Mouse (Mus musculus) forebrain, embryonic 11.5 days (tissue): ENCODE measurements around the gene 5830411N06Rik. TPM values are rescaled to one million over a fixed set of nuclear protein-coding genes. Genes with fewer than 3 reads are reported as not detected.
A peak's percentile ranks its signal among the peaks of the same experiment; 100 is the strongest.

Experiments
- ATAC-seq: fragments of 200-750 bp; cut with Nextera tagmentation; replicated peaks from 2 replicates; pipeline ENCODE4 v1.8.0; 2017; ENCODE audit warnings: moderate TSS enrichment; ENCODE audit not compliant: low FRiP score
- DNase-seq: peaks from one replicate; pipeline ENCODE4 v3.0.0-alpha.2; 2017; ENCODE audit warnings: low spot score
- H3K27ac ChIP-seq: fragments of 300-500 bp; sonication (generic); 2 replicates; pipeline ENCODE4 v1.5.1; 2014; ENCODE audit warnings: low read depth, low read length
- H3K27me3 ChIP-seq: fragments of 300-500 bp; sonication (generic); 2 replicates; pipeline ENCODE4 v1.6.1; 2014; ENCODE audit warnings: mild to moderate bottlenecking, low read length, mixed read lengths; ENCODE audit not compliant: control insufficient read depth, insufficient read depth
- H3K36me3 ChIP-seq: fragments of 300-500 bp; sonication (generic); 2 replicates; pipeline ENCODE4 v1.6.1; 2014; ENCODE audit warnings: mild to moderate bottlenecking, low read length, moderate library complexity, mixed read lengths; ENCODE audit not compliant: control insufficient read depth, insufficient read depth
- H3K4me1 ChIP-seq: fragments of 300-500 bp; sonication (generic); replicated peaks from 2 replicates; pipeline ENCODE4 v1.6.1; 2014; ENCODE audit warnings: low read length, mixed read lengths; ENCODE audit not compliant: control insufficient read depth, insufficient read depth
- H3K4me2 ChIP-seq: fragments of 300-500 bp; sonication (generic); 2 replicates; pipeline ENCODE4 v1.6.1; 2014; ENCODE audit warnings: low read depth, mild to moderate bottlenecking, low read length, moderate library complexity, mixed read lengths; ENCODE audit not compliant: severe bottlenecking
- H3K4me3 ChIP-seq: fragments of 300-500 bp; sonication (generic); 2 replicates; pipeline ENCODE4 v1.5.1; 2014; ENCODE audit warnings: low read depth, low read length
- H3K9ac ChIP-seq: fragments of 300-500 bp; sonication (generic); 2 replicates; pipeline ENCODE4 v1.6.1; 2014; ENCODE audit warnings: low read length
- H3K9me3 ChIP-seq: fragments of 300-500 bp; sonication (generic); 2 replicates; pipeline ENCODE4 v1.6.1; 2016; ENCODE audit warnings: low read length, mixed read lengths; ENCODE audit not compliant: control insufficient read depth
- WGBS: fragments of 180-500 bp; shearing (Covaris S2); extraction: QIAGEN DNeasy Blood & Tissue Kit; methylation state at CpG from one replicate; pipeline ENCODE4 v1.1.7; 2014; 5-methylcytosine and 5-hydroxymethylcytosine counted together
- polyA plus RNA-seq: library from polyadenylated mRNA; unstranded; fragments of >200 nt; fragmentation: Nextera tagmentation; extraction: Ambion mirVana; gene quantifications from 2 replicates; pipeline ENCODE4 v1.2.1, GENCODE M21; 2014

5830411N06Rik gene
- polyA plus RNA-seq, 1 experiment from 2014 or later, result not detected

GRCm38 (mm10) chr7:140220375-140220774 is 26.7 kb upstream of the 5830411N06Rik start:
- Histone ChIP-seq H3K9ac (no peak overlapping the region), H3K4me3 (no peak overlapping the region), H3K36me3 (no peaks in the 10 kb centered on the region), H3K9me3 (no peaks in the 10 kb centered on the region), H3K27me3 (no peaks in the 10 kb centered on the region), H3K4me1 (no peaks in the 10 kb centered on the region), H3K4me2 (no peak overlapping the region), H3K27ac (no peak overlapping the region)
- DNase-seq (no peak), ATAC-seq (no peak)
- 88% methylated on average over 4 of the region's 4 CpGs for WGBS

GRCm38 (mm10) chr7:140224209-140224608 is 22.9 kb upstream of the 5830411N06Rik start:
- no peaks in the 10 kb centered on the region for H3K9me3 ChIP-seq
- ATAC-seq (no peak), DNase-seq (no peak)
- H3K4me1 ChIP-seq, result no peaks in the 10 kb centered on the region
- no peak overlapping the region for H3K4me3 ChIP-seq
- WGBS, result 88% methylated on average over 13 of the region's 13 CpGs
- no peaks in the 10 kb centered on the region for H3K27me3 ChIP-seq
- no peak overlapping the region for H3K9ac ChIP-seq
- H3K4me2 ChIP-seq, result no peak overlapping the region
- no peak overlapping the region for H3K27ac ChIP-seq
- H3K36me3 ChIP-seq, result no peaks in the 10 kb centered on the region

- no peak overlapping the region for H3K4me2 ChIP-seq
- H3K36me3 ChIP-seq, result no peaks in the 10 kb centered on the region
- H3K4me1 ChIP-seq, result no peaks in the 10 kb centered on the region
- H3K9me3 ChIP-seq, result no peaks in the 10 kb centered on the region
- no peaks in the 10 kb centered on the region for H3K27me3 ChIP-seq
- no peak overlapping the region for H3K4me3 ChIP-seq
- no peak overlapping the region for H3K9ac ChIP-seq
- H3K27ac ChIP-seq, result no peak overlapping the region
- ATAC-seq, result no peak
- no peak for DNase-seq
- WGBS, result 84% methylated on average over 13 of the region's 13 CpGs
These were observed 18.6 kb upstream of the 5830411N06Rik start for GRCm38 (mm10) chr7:140228476-140228875.

- Histone ChIP-seq H3K27ac (no peak overlapping the region), H3K4me3 (no peak overlapping the region), H3K9ac (no peak overlapping the region), H3K27me3 (no peaks in the 10 kb centered on the region), H3K36me3 (no peaks in the 10 kb centered on the region), H3K4me2 (no peak overlapping the region), H3K9me3 (no peaks in the 10 kb centered on the region), H3K4me1 (no peaks in the 10 kb centered on the region)
- DNase-seq (no peak), ATAC-seq (no peak)
- 77% methylated on average over 2 of the region's 2 CpGs for WGBS
These were observed 16.1 kb upstream of the 5830411N06Rik start for GRCm38 (mm10) chr7:140231026-140231425.

GRCm38 (mm10) chr7:140233696-140234095 is 13.4 kb upstream of the 5830411N06Rik start:
- Histone ChIP-seq H3K27me3 (no peaks in the 10 kb centered on the region), H3K27ac (no peak overlapping the region), H3K36me3 (no peaks in the 10 kb centered on the region), H3K4me2 (no peak overlapping the region), H3K4me1 (no peaks in the 10 kb centered on the region), H3K9me3 (no peaks in the 10 kb centered on the region), H3K4me3 (no peak overlapping the region), H3K9ac (no peak overlapping the region)
- WGBS, result 94% methylated on average over 3 of the region's 3 CpGs
- DNase-seq (no peak), ATAC-seq (no peak)

- no peaks in the 10 kb centered on the region for H3K4me1 ChIP-seq
These were observed 6.8 kb downstream of the 5830411N06Rik start for GRCm38 (mm10) chr7:140253780-140254299.

GRCm38 (mm10) chr7:140295746-140296145 is 48.7 kb downstream of the 5830411N06Rik start:
- Histone ChIP-seq H3K27ac (no peak overlapping the region), H3K9me3 (no peaks in the 10 kb centered on the region), H3K9ac (no peak overlapping the region), H3K4me2 (no peak overlapping the region), H3K27me3 (no peaks in the 10 kb centered on the region), H3K36me3 (no peaks in the 10 kb centered on the region), H3K4me3 (no peak overlapping the region), H3K4me1 (no peaks in the 10 kb centered on the region)
- ATAC-seq (no peak), DNase-seq (peak; percentile 46)
- 91% methylated on average over 9 of the region's 9 CpGs for WGBS

More at GRCm38 (mm10) chr7:140253780-140254299, 6.8 kb downstream of the 5830411N06Rik start:
- Histone ChIP-seq H3K27me3 (no peaks in the 10 kb centered on the region), H3K9ac (no peak overlapping the region), H3K36me3 (no peaks in the 10 kb centered on the region), H3K4me2 (no peak overlapping the region), H3K4me3 (no peak overlapping the region), H3K9me3 (no peaks in the 10 kb centered on the region), H3K27ac (no peak overlapping the region)
- ATAC-seq (no peak), DNase-seq (no peak)
- 89% methylated on average over 7 of the region's 7 CpGs for WGBS

- H3K9me3 ChIP-seq, result no peaks in the 10 kb centered on the region
- H3K9ac ChIP-seq, result no peak overlapping the region
- H3K27me3 ChIP-seq, result no peaks in the 10 kb centered on the region
- DNase-seq (no peak), ATAC-seq (no peak)
- H3K4me3 ChIP-seq, result no peak overlapping the region
- H3K27ac ChIP-seq, result no peak overlapping the region
- no peaks in the 10 kb centered on the region for H3K4me1 ChIP-seq
- WGBS, result 86% methylated on average over 6 of the region's 6 CpGs
- H3K36me3 ChIP-seq, result no peaks in the 10 kb centered on the region
- H3K4me2 ChIP-seq, result no peak overlapping the region
These were observed 49.8 kb downstream of the 5830411N06Rik start for GRCm38 (mm10) chr7:140296876-140297275.

- Histone ChIP-seq H3K36me3 (no peaks in the 10 kb centered on the region), H3K4me3 (no peak overlapping the region), H3K4me2 (no peak overlapping the region), H3K9me3 (no peaks in the 10 kb centered on the region), H3K27me3 (no peaks in the 10 kb centered on the region), H3K4me1 (no peaks in the 10 kb centered on the region), H3K27ac (no peak overlapping the region), H3K9ac (no peak overlapping the region)
- DNase-seq (no peak), ATAC-seq (no peak)
- 84% methylated on average over 3 of the region's 3 CpGs for WGBS
These were observed 52.3 kb downstream of the 5830411N06Rik start for GRCm38 (mm10) chr7:140299416-140299815.
